Mouse (Mus musculus) liver, postnatal 0 days (tissue): ENCODE results near the gene Fam129a. TPM values are rescaled to one million over a fixed set of nuclear protein-coding genes. Genes with fewer than 3 reads are reported as not detected.

Experiments used
- ATAC-seq: fragments of 200-750 bp; cut with Nextera tagmentation; 2 replicates; pipeline ENCODE4 v1.8.0; 2017; ENCODE audit warnings: mild to moderate bottlenecking, moderate library complexity
- DNase-seq: peaks from one replicate; pipeline ENCODE4 v3.0.0-alpha.2; 2016
- H3K27ac ChIP-seq: fragments of 300-500 bp; sonication (generic); 2 replicates; pipeline ENCODE4 v1.5.1; 2014; ENCODE audit warnings: antibody characterized with exemption, moderate library complexity, mild to moderate bottlenecking, low read depth
- H3K27me3 ChIP-seq: fragments of 300-500 bp; sonication (generic); 2 replicates; pipeline ENCODE4 v1.6.1; 2014; ENCODE audit warnings: low read length, control low read depth, mixed read lengths; ENCODE audit not compliant: insufficient read depth
- H3K36me3 ChIP-seq: fragments of 300-500 bp; sonication (generic); replicated peaks from 2 replicates; pipeline ENCODE4 v1.6.1; 2014; ENCODE audit warnings: mild to moderate bottlenecking, control low read depth, low read length, moderate library complexity, mixed read lengths; ENCODE audit not compliant: insufficient read depth
- H3K4me1 ChIP-seq: fragments of 300-500 bp; sonication (generic); 2 replicates; pipeline ENCODE4 v1.6.1; 2014; ENCODE audit warnings: antibody characterized with exemption, mild to moderate bottlenecking, control low read depth; ENCODE audit not compliant: insufficient read depth
- H3K4me2 ChIP-seq: fragments of 300-500 bp; sonication (generic); 2 replicates; pipeline ENCODE4 v1.6.1; 2014; ENCODE audit warnings: low read depth, mild to moderate bottlenecking, low read length, moderate library complexity, mixed read lengths
- H3K4me3 ChIP-seq: fragments of 300-500 bp; sonication (generic); 2 replicates; pipeline ENCODE4 v1.5.1; 2014; ENCODE audit warnings: low read depth, low read length
- H3K9ac ChIP-seq: fragments of 300-500 bp; sonication (generic); replicated peaks from 2 replicates; pipeline ENCODE4 v1.6.1; 2014; ENCODE audit warnings: mild to moderate bottlenecking, moderate library complexity
- H3K9me3 ChIP-seq: fragments of 300-500 bp; sonication (generic); 2 replicates; pipeline ENCODE4 v1.6.1; 2016; ENCODE audit warnings: mild to moderate bottlenecking, control low read depth, low read length, mixed read lengths
- CTCF ChIP-seq: sonication (generic); IDR thresholded peaks from 2 replicates; pipeline ENCODE4 v1.5.1; 2016; ENCODE audit warnings: antibody characterized with exemption, low read depth
- EP300 ChIP-seq: IDR thresholded peaks from 2 replicates; pipeline ENCODE4 v1.6.1; 2016; ENCODE audit warnings: antibody characterized with exemption, low read depth, mild to moderate bottlenecking
- WGBS: fragments of 180-500 bp; shearing (Covaris S2); extraction: QIAGEN DNeasy Blood & Tissue Kit; methylation state at CpG from one replicate; pipeline ENCODE4 v1.1.7; 2014; ENCODE audit not compliant: insufficient replicate concordance; 5-methylcytosine and 5-hydroxymethylcytosine counted together
- polyA plus RNA-seq: library from polyadenylated mRNA; unstranded; fragments of >200 nt; fragmentation: Nextera tagmentation; extraction: Ambion mirVana; gene quantifications from 2 replicates; pipeline ENCODE4 v1.2.1, GENCODE M21; 2015

Gene Fam129a
- polyA plus RNA-seq, 1 experiment from 2014 or later = 11.5 TPM

DNA sequence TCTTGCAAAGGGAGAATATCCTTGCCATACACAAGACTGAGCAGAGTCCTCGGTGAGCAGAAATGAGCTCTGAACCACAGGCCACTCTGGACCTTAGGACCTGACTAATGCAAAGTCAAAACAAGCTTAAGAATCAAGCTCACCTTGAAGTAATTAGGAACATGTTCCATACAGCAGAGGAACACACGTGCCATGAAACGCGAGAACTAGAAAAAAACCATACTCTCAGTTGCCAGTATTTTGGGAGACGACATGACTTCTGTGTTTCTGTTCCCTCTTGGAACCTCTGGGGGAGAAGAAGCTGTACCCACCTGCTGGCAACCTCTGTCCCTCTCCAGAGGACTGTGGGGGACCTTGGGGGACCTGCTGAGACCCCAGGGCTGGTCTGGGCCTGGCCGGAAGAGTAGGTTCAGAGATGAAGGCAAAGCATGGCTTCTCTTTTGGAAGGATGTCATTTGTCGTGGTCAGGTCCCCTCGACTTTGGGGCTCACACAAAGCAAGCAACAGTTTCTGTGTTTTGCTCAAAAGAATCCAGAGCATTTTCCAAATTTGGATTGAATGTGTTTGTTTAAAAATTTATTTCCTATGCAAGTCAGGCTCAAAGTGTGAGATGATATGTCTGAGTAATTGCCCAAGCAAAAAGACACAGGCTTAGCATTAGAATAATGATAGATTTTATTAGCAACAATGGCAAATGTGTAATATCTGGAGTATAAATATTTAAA, 12.6 kb downstream of the Fam129a start:
- TF ChIP-seq EP300 = no peak
- TF ChIP-seq CTCF = no peak
- H3K4me2 ChIP-seq = no peak overlapping the region
- ATAC-seq (no peak), DNase-seq (no peak)
- no peaks in the 10 kb centered on the region for H3K27me3 ChIP-seq
- peaks cover 2% of the 10 kb centered on the region; the same call in 1 of the 2 replicates for H3K4me1 ChIP-seq
- peaks cover 8% of the 10 kb centered on the region; the same call in 1 of the 2 replicates for H3K36me3 ChIP-seq
- H3K9ac ChIP-seq = no peak overlapping the region
- WGBS = 76% methylated on average over 8 of the region's 8 CpGs
- H3K27ac ChIP-seq = no peak overlapping the region
- H3K4me3 ChIP-seq = no peak overlapping the region
- H3K9me3 ChIP-seq = no peaks in the 10 kb centered on the region

- H3K27me3 ChIP-seq = no peaks in the 10 kb centered on the region
- no peak overlapping the region for H3K27ac ChIP-seq
- ATAC-seq = no peak
- no peak for DNase-seq
- H3K9ac ChIP-seq = no peak overlapping the region
- H3K4me1 ChIP-seq = peaks cover 2% of the 10 kb centered on the region; the same call in 1 of the 2 replicates
- TF ChIP-seq EP300 (no peak), CTCF (no peak)
- 69% methylated on average over 1 of the region's 1 CpGs for WGBS
- H3K4me3 ChIP-seq = no peak overlapping the region
- H3K9me3 ChIP-seq = no peaks in the 10 kb centered on the region
- H3K36me3 ChIP-seq = peaks cover 8% of the 10 kb centered on the region; the same call in 1 of the 2 replicates
- no peak overlapping the region for H3K4me2 ChIP-seq
Observed at GRCm38 (mm10) chr1:151584182-151584471, 13.1 kb downstream of the Fam129a start.

DNA sequence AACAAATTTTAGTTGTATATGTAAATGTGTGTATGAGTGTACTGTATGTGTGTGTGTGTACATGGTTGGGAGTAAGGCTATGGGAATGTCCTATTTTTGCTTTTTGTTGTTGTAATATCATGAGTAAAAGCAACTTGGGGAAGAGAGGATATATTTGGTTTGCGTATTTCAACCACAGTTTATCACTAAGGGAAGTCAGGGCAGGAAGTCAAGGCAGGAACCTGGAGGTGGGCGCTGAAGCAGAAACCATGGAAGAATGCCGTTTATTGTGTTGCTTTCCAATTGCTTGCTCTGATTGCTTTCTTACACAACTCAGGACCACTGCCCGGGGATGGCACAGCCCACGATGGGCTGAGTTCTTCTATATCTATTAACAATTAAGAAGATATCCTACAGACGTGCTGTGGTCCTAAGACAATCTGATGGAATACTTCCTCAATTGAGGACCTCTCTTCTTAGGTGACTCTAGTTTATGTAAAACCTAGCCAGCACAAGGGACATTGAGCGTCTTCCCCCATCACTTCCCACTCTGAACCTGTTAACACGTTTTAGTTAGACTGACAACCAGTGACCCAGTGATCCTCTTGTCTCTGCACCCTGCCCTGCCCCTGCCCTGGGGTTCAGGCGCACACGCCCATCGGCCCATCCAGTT, 13.7 kb downstream of the Fam129a start:
- Histone ChIP-seq H3K36me3 (peaks cover 8% of the 10 kb centered on the region; the same call in 1 of the 2 replicates), H3K9me3 (no peaks in the 10 kb centered on the region), H3K27me3 (no peaks in the 10 kb centered on the region), H3K4me2 (0 out of 2 replicates have a peak overlapping the region, but pooled peaks have one; percentile 22), H3K4me3 (no peak overlapping the region), H3K4me1 (peaks cover 2% of the 10 kb centered on the region; the same call in 1 of the 2 replicates), H3K27ac (no peak overlapping the region; the same call in 1 of the 2 replicates), H3K9ac (no peak overlapping the region)
- ATAC-seq (no peak), DNase-seq (no peak)
- WGBS = 45% methylated on average over 11 of the region's 11 CpGs
- TF ChIP-seq EP300 (no peak), CTCF (no peak)

- Histone ChIP-seq H3K27me3 (no peaks in the 10 kb centered on the region), H3K4me3 (no peak overlapping the region), H3K36me3 (peaks cover 6% of the 10 kb centered on the region; the same call in 1 of the 2 replicates), H3K4me2 (no peak overlapping the region), H3K9ac (no peak overlapping the region), H3K4me1 (peaks cover 2% of the 10 kb centered on the region; the same call in 1 of the 2 replicates), H3K27ac (no peak overlapping the region), H3K9me3 (no peaks in the 10 kb centered on the region)
- 46% methylated on average over 4 of the region's 4 CpGs for WGBS
- ATAC-seq = no peak
- no peak for DNase-seq
- TF ChIP-seq EP300 = no peak
- no peak for TF ChIP-seq CTCF
Observed at GRCm38 (mm10) chr1:151585647-151586046, 14.7 kb downstream of the Fam129a start.

DNA sequence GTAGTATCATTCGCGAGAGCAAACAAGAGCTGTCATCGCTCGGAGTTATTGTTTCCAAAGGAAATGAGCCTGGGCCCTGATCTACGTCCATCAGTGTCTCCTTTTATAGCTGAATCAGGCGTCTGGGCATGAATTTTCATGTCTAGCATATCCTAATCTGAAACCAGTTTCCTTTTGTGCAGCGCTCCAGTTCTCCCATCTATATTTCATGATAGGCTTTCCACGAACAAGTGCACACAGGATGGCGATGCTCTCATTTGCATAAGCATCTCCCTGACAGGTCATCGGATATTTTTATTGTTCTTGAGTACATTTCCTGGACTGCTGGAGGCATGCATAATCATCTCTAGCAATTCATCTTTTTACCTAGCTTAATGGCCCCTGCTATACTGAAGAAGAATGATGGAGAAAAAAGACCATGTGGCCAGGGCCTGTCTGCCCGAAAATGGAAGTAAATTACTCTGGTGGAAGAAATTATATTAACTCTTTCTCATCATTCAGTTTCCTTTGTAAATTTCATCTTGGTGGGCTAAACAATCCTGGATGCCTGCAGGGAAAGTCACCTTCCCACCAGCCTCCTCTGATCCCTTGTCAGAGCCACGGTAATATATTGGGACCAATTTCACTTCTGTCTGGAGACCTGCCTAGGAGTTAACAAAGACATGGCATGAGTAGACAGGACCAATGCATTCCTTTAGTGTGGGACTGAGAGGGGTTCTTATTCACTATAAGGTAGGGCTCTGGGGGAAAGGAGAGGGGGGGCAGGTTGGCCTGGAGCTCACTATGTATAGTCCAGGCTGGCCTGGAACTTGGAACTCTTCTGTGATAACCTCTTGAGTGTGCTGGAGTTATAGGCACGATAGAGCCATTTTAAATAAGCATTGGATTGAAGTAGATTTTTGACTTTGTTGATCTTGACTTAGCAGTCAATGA, 21.4 kb downstream of the Fam129a start:
- H3K4me3 ChIP-seq = no peak overlapping the region
- DNase-seq = no peak
- H3K4me2 ChIP-seq = no peak overlapping the region; the same call in 1 of the 2 replicates
- peaks cover 3% of the 10 kb centered on the region; the same call in 1 of the 2 replicates for H3K36me3 ChIP-seq
- 73% methylated on average over 13 of the region's 13 CpGs for WGBS
- H3K9me3 ChIP-seq = no peaks in the 10 kb centered on the region
- ATAC-seq = no peak
- no peak overlapping the region for H3K27ac ChIP-seq
- TF ChIP-seq CTCF (no peak), EP300 (no peak)
- H3K27me3 ChIP-seq = no peaks in the 10 kb centered on the region
- H3K4me1 ChIP-seq = peaks cover 11% of the 10 kb centered on the region; the same call in 1 of the 2 replicates
- no peak overlapping the region for H3K9ac ChIP-seq

DNA sequence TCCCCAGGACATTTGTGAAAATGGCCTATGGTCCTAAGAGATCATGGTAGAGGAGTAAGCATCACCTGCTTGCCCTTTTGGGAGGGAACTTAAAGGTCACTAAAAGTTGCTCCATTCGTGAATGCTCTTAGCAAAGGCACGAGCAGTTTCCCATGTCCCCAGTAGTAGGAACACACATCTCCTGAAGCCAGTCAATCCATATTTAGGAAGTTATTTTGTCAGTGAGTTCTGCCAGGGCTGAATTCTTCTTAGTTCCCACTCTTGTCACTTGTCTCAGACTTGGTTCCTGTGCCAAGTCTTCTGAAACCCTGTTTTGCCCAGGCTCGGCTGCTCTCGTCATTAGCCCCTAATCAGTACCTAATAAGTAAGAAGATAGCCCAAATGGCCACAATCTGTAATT, 23.9 kb downstream of the Fam129a start:
- peaks cover 27% of the 10 kb centered on the region for H3K4me1 ChIP-seq
- no peaks in the 10 kb centered on the region for H3K36me3 ChIP-seq
- no peak overlapping the region for H3K4me3 ChIP-seq
- no peak for TF ChIP-seq EP300
- no peak for TF ChIP-seq CTCF
- H3K27ac ChIP-seq = peak overlapping the region; percentile 84
- no peak overlapping the region for H3K9ac ChIP-seq
- 64% methylated on average over 4 of the region's 4 CpGs for WGBS
- no peaks in the 10 kb centered on the region for H3K9me3 ChIP-seq
- no peak for DNase-seq
- no peak overlapping the region for H3K4me2 ChIP-seq
- ATAC-seq = no peak
- no peaks in the 10 kb centered on the region for H3K27me3 ChIP-seq
